Mouse (Mus musculus) central nervous system, embryonic 14 days (tissue): ENCODE results near the gene Fstl4. TPM values are rescaled to one million over a fixed set of nuclear protein-coding genes. Genes with fewer than 3 reads are reported as not detected.

Source experiments
- polyA plus RNA-seq: library from polyadenylated mRNA; depleted of rRNA; stranded (reverse); fragments of >200 nt; gene quantifications from 2 replicates; pipeline ENCODE4 v1.2.3, GENCODE M21; 2012; rRNA removed

Fstl4 gene
- polyA plus RNA-seq, result 1.4 and 1.8 TPM in 2 replicates

GRCm38 (mm10) chr11:52764461-52764893 lies at the start of gene Fstl4:
TSS of gene Fstl4 (plus strand) at chr11:52764634.

